Mouse (Mus musculus) left cerebral cortex, adult 8-10 months (tissue): Measurements from ENCODE around the gene a. TPM values are rescaled to one million over a fixed set of nuclear protein-coding genes. Genes with fewer than 3 reads are reported as not detected.

ENCODE experiments used
- DNase-seq, 2 experiments: peaks; one replicate each; pipeline ENCODE4 v3.0.0; 2022; ENCODE audit warnings: low spot score in 2 of 2
- total RNA-seq, 4 experiments: library from RNA; stranded (reverse); gene quantifications; 2 replicates each; pipeline ENCODE4 v1.2.4; 2022

a gene
- total RNA-seq, 4 experiments from 2014 or later, result not detected

GRCm38 (mm10) chr2:154782856-154783650 is 8.1 kb upstream of the a start:
- DNase-seq, result no peak

GRCm38 (mm10) chr2:154785284-154785683 is 5.9 kb upstream of the a start:
- no peak for DNase-seq

- no peak for DNase-seq
These were observed 5.0 kb upstream of the a start for GRCm38 (mm10) chr2:154786187-154786586.

GRCm38 (mm10) chr2:154786776-154787175 is 4.4 kb upstream of the a start:
- no peak for DNase-seq

GRCm38 (mm10) chr2:154789381-154789780 is 1.8 kb upstream of the a start:
- no peak for DNase-seq

GRCm38 (mm10) chr2:154789977-154790655 is 1.1 kb upstream of the a start:
- no peak for DNase-seq

- DNase-seq, result peak; percentile 47 to 48
These were observed 750 bp downstream of the a start for GRCm38 (mm10) chr2:154791661-154792642.

GRCm38 (mm10) chr2:154803372-154803771 is 12.2 kb downstream of the a start:
- DNase-seq, result no peak

- no peak for DNase-seq
These were observed 12.6 kb downstream of the a start for GRCm38 (mm10) chr2:154803845-154804244.

GRCm38 (mm10) chr2:154807689-154808088 is 16.5 kb downstream of the a start:
- no peak for DNase-seq

- DNase-seq, result no peak
These were observed 18.0 kb downstream of the a start for GRCm38 (mm10) chr2:154809107-154809762.

- no peak for DNase-seq
These were observed 19.6 kb downstream of the a start for GRCm38 (mm10) chr2:154810821-154811220.

- DNase-seq, result no peak
These were observed 22.2 kb downstream of the a start for GRCm38 (mm10) chr2:154813426-154813825.

GRCm38 (mm10) chr2:154817089-154817488 is 25.9 kb downstream of the a start:
- DNase-seq, result no peak

GRCm38 (mm10) chr2:154817788-154818187 is 26.6 kb downstream of the a start:
- peak; percentile 10 to 15 for DNase-seq

- DNase-seq, result no peak
These were observed 27.4 kb downstream of the a start for GRCm38 (mm10) chr2:154818599-154818998.

- no peak for DNase-seq
These were observed 29.1 kb downstream of the a start for GRCm38 (mm10) chr2:154820346-154820745.

GRCm38 (mm10) chr2:154826054-154826538 is 34.9 kb downstream of the a start:
- no peak for DNase-seq

GRCm38 (mm10) chr2:154827521-154827920 is 36.3 kb downstream of the a start:
- no peak for DNase-seq

- DNase-seq, result no peak
These were observed 41.3 kb downstream of the a start for GRCm38 (mm10) chr2:154832471-154832870.
